Mouse (Mus musculus) forebrain, embryonic 13.5 days (tissue): Measurements from ENCODE around the gene Tnrc6c. TPM values are rescaled to one million over a fixed set of nuclear protein-coding genes. Genes with fewer than 3 reads are reported as not detected.
A peak's percentile ranks its signal among the peaks of the same experiment; 100 is the strongest.

Source experiments
- ATAC-seq: fragments of 200-750 bp; cut with Nextera tagmentation; 2 replicates; pipeline ENCODE4 v1.8.0; 2017
- H3K27ac ChIP-seq: fragments of 300-500 bp; sonication (generic); 2 replicates; pipeline ENCODE4 v1.5.1; 2015; ENCODE audit warnings: inconsistent platforms, mild to moderate bottlenecking, moderate library complexity
- H3K27me3 ChIP-seq: fragments of 300-500 bp; sonication (generic); 2 replicates; pipeline ENCODE4 v1.6.1; 2015; ENCODE audit warnings: mild to moderate bottlenecking, inconsistent platforms
- H3K36me3 ChIP-seq: fragments of 300-500 bp; sonication (generic); 2 replicates; pipeline ENCODE4 v1.6.1; 2015; ENCODE audit warnings: mild to moderate bottlenecking, inconsistent platforms; ENCODE audit not compliant: poor library complexity, severe bottlenecking
- H3K4me1 ChIP-seq: fragments of 300-500 bp; sonication (generic); 2 replicates; pipeline ENCODE4 v1.6.1; 2015; ENCODE audit warnings: inconsistent platforms
- H3K4me2 ChIP-seq: fragments of 300-500 bp; sonication (generic); 2 replicates; pipeline ENCODE4 v1.6.1; 2015; ENCODE audit warnings: inconsistent platforms, mild to moderate bottlenecking, moderate library complexity
- H3K4me3 ChIP-seq: fragments of 300-500 bp; sonication (generic); 2 replicates; pipeline ENCODE4 v1.5.1; 2015; ENCODE audit warnings: mild to moderate bottlenecking, inconsistent platforms
- H3K9ac ChIP-seq: fragments of 300-500 bp; sonication (generic); 2 replicates; pipeline ENCODE4 v1.6.1; 2015; ENCODE audit warnings: mild to moderate bottlenecking, inconsistent platforms
- H3K9me3 ChIP-seq: fragments of 300-500 bp; sonication (generic); replicated peaks from 2 replicates; pipeline ENCODE4 v1.6.1; 2016; ENCODE audit warnings: inconsistent platforms
- WGBS: fragments of 180-500 bp; shearing (Covaris S2); methylation state at CpG from one replicate; pipeline ENCODE4 v1.1.7; 2015; 5-methylcytosine and 5-hydroxymethylcytosine counted together
- polyA plus RNA-seq: library from polyadenylated mRNA; unstranded; fragments of >200 nt; fragmentation: Nextera tagmentation; extraction: Ambion mirVana; gene quantifications from 2 replicates; pipeline ENCODE4 v1.2.1, GENCODE M21; 2015

The Tnrc6c gene
- polyA plus RNA-seq, 1 experiment from 2014 or later, result 23.7 TPM

- Histone ChIP-seq H3K9ac (no peak overlapping the region), H3K27me3 (peaks cover 14% of the 10 kb centered on the region), H3K9me3 (no peaks in the 10 kb centered on the region), H3K4me2 (no peak overlapping the region), H3K36me3 (no peaks in the 10 kb centered on the region), H3K4me3 (no peak overlapping the region), H3K27ac (no peak overlapping the region), H3K4me1 (peaks cover 18% of the 10 kb centered on the region)
- no peak for ATAC-seq
- 90% methylated on average over 6 of the region's 6 CpGs for WGBS
Measured at GRCm38 (mm10) chr11:117806781-117807180, 152.7 kb downstream of the Tnrc6c start.

- Histone ChIP-seq H3K4me2 (peak within 1 kb of the TSS; percentile 99), H3K4me1 (peaks cover 18% of the 10 kb centered on the region), H3K9ac (peak within 1 kb of the TSS; percentile 74), H3K36me3 (peaks cover 29% of the 10 kb centered on the region), H3K4me3 (peak within 1 kb of the TSS; percentile 67), H3K27ac (peak within 1 kb of the TSS; percentile 44), H3K9me3 (no peaks in the 10 kb centered on the region), H3K27me3 (peaks cover 14% of the 10 kb centered on the region)
- WGBS, result under 1% methylated on average over 67 of the region's 75 CpGs
- ATAC-seq, result peak; percentile 78
Measured at GRCm38 (mm10) chr11:117809407-117810311, 155.6 kb downstream of the Tnrc6c start, which contains the start of the genes Gm20708 and Syngr2. Gm20708 (plus strand) TSS chr11:117809668. Syngr2 (plus strand) TSS chr11:117809668.

- Histone ChIP-seq H3K9me3 (no peaks in the 10 kb centered on the region), H3K27me3 (peaks cover 14% of the 10 kb centered on the region), H3K27ac (0 out of 2 replicates have a peak overlapping the region, but pooled peaks have one; percentile 44), H3K4me1 (peaks cover 18% of the 10 kb centered on the region), H3K4me3 (peak overlapping the region; percentile 67), H3K4me2 (peak overlapping the region; percentile 99), H3K9ac (peak overlapping the region; percentile 74), H3K36me3 (peaks cover 37% of the 10 kb centered on the region)
- ATAC-seq, result peak; percentile 85
- WGBS, result 0% methylated on average over 21 of the region's 21 CpGs
Measured at GRCm38 (mm10) chr11:117810401-117811046, 156.4 kb downstream of the Tnrc6c start.

Other genes starting within 250 kb of the Tnrc6c start
- 0.08 TPM in 1 of 2 replicates, not detected in the other for gene Gm11733, start 169.9 kb upstream of the Tnrc6c start, polyA plus RNA-seq
- gene Tmc8, start 127.8 kb downstream of the Tnrc6c start, polyA plus RNA-seq, result 0.45 and 0.52 TPM in 2 replicates
- gene Tmc6, start 127.9 kb downstream of the Tnrc6c start, polyA plus RNA-seq, result 1.8 and 2.1 TPM in 2 replicates
- gene 6030468B19Rik, start 143.4 kb downstream of the Tnrc6c start, polyA plus RNA-seq, result not detected in 2 replicates
- gene Gm20708, start 155.4 kb downstream of the Tnrc6c start, polyA plus RNA-seq, result 0.36 and 0.49 TPM in 2 replicates
- gene Syngr2, start 155.4 kb downstream of the Tnrc6c start, polyA plus RNA-seq, result 15.9 and 17.4 TPM in 2 replicates
- gene Afmid, start 171.6 kb downstream of the Tnrc6c start, polyA plus RNA-seq, result 7.4 and 7.5 TPM in 2 replicates
- gene Tk1, start 171.8 kb downstream of the Tnrc6c start, polyA plus RNA-seq, result 103 and 104 TPM in 2 replicates
- 231 and 243 TPM in 2 replicates for gene Birc5, start 195.0 kb downstream of the Tnrc6c start, polyA plus RNA-seq
- gene Tmem235, start 206.5 kb downstream of the Tnrc6c start, polyA plus RNA-seq, result not detected in 2 replicates
- gene Tha1, start 219.2 kb downstream of the Tnrc6c start, polyA plus RNA-seq, result 2.3 and 2.5 TPM in 2 replicates